Mouse (Mus musculus) liver, postnatal 0 days (tissue): ENCODE measurements at regions not wholly inside any gene's neighbourhood (a gene's known extent, or its start where the extent isn't known, plus 50 kb on each side); places are given as distances from the start of the nearest gene placed in this dataset.

Experiments
- ATAC-seq: fragments of 200-750 bp; cut with Nextera tagmentation; 2 replicates; pipeline ENCODE4 v1.8.0; 2017; ENCODE audit warnings: mild to moderate bottlenecking, moderate library complexity
- DNase-seq: peaks from one replicate; pipeline ENCODE4 v3.0.0-alpha.2; 2016
- H3K27ac ChIP-seq: fragments of 300-500 bp; sonication (generic); 2 replicates; pipeline ENCODE4 v1.5.1; 2014; ENCODE audit warnings: antibody characterized with exemption, moderate library complexity, mild to moderate bottlenecking, low read depth
- H3K27me3 ChIP-seq: fragments of 300-500 bp; sonication (generic); 2 replicates; pipeline ENCODE4 v1.6.1; 2014; ENCODE audit warnings: low read length, control low read depth, mixed read lengths; ENCODE audit not compliant: insufficient read depth
- H3K36me3 ChIP-seq: fragments of 300-500 bp; sonication (generic); replicated peaks from 2 replicates; pipeline ENCODE4 v1.6.1; 2014; ENCODE audit warnings: mild to moderate bottlenecking, control low read depth, low read length, moderate library complexity, mixed read lengths; ENCODE audit not compliant: insufficient read depth
- H3K4me1 ChIP-seq: fragments of 300-500 bp; sonication (generic); 2 replicates; pipeline ENCODE4 v1.6.1; 2014; ENCODE audit warnings: antibody characterized with exemption, mild to moderate bottlenecking, control low read depth; ENCODE audit not compliant: insufficient read depth
- H3K4me2 ChIP-seq: fragments of 300-500 bp; sonication (generic); 2 replicates; pipeline ENCODE4 v1.6.1; 2014; ENCODE audit warnings: low read depth, mild to moderate bottlenecking, low read length, moderate library complexity, mixed read lengths
- H3K4me3 ChIP-seq: fragments of 300-500 bp; sonication (generic); 2 replicates; pipeline ENCODE4 v1.5.1; 2014; ENCODE audit warnings: low read depth, low read length
- H3K9ac ChIP-seq: fragments of 300-500 bp; sonication (generic); replicated peaks from 2 replicates; pipeline ENCODE4 v1.6.1; 2014; ENCODE audit warnings: mild to moderate bottlenecking, moderate library complexity
- H3K9me3 ChIP-seq: fragments of 300-500 bp; sonication (generic); 2 replicates; pipeline ENCODE4 v1.6.1; 2016; ENCODE audit warnings: mild to moderate bottlenecking, control low read depth, low read length, mixed read lengths
- CTCF ChIP-seq: sonication (generic); IDR thresholded peaks from 2 replicates; pipeline ENCODE4 v1.5.1; 2016; ENCODE audit warnings: antibody characterized with exemption, low read depth
- EP300 ChIP-seq: IDR thresholded peaks from 2 replicates; pipeline ENCODE4 v1.6.1; 2016; ENCODE audit warnings: antibody characterized with exemption, low read depth, mild to moderate bottlenecking
- WGBS: fragments of 180-500 bp; shearing (Covaris S2); extraction: QIAGEN DNeasy Blood & Tissue Kit; methylation state at CpG from one replicate; pipeline ENCODE4 v1.1.7; 2014; ENCODE audit not compliant: insufficient replicate concordance; 5-methylcytosine and 5-hydroxymethylcytosine counted together

DNA sequence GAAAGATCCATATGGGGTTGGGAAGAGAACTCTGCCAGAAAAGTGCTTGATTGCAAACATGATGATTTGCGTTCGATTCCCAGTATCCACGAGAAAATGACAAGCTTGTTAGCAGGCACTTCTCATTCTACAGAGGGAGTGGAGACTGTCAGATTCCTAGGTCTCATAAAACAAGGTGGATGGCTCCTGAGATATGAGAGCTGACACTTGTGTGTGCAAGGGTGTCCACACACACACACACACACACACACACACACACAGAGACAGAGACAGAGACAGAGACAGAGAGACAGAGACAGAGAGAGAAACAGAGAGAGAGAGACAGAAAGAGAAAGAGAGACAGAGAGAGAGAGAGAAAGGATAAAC is 585.4 kb downstream of the Cdk5rap2 start:
- no peak for TF ChIP-seq CTCF
- no peak for TF ChIP-seq EP300
- WGBS = 58% methylated on average over 3 of the region's 3 CpGs
- H3K9me3 ChIP-seq = no peaks in the 10 kb centered on the region
- H3K27ac ChIP-seq = no peak overlapping the region
- no peaks in the 10 kb centered on the region for H3K4me1 ChIP-seq
- DNase-seq = no peak
- no peaks in the 10 kb centered on the region for H3K27me3 ChIP-seq
- no peak overlapping the region for H3K4me3 ChIP-seq
- no peak for ATAC-seq
- H3K9ac ChIP-seq = no peak overlapping the region
- H3K4me2 ChIP-seq = no peak overlapping the region
- H3K36me3 ChIP-seq = no peaks in the 10 kb centered on the region

DNA sequence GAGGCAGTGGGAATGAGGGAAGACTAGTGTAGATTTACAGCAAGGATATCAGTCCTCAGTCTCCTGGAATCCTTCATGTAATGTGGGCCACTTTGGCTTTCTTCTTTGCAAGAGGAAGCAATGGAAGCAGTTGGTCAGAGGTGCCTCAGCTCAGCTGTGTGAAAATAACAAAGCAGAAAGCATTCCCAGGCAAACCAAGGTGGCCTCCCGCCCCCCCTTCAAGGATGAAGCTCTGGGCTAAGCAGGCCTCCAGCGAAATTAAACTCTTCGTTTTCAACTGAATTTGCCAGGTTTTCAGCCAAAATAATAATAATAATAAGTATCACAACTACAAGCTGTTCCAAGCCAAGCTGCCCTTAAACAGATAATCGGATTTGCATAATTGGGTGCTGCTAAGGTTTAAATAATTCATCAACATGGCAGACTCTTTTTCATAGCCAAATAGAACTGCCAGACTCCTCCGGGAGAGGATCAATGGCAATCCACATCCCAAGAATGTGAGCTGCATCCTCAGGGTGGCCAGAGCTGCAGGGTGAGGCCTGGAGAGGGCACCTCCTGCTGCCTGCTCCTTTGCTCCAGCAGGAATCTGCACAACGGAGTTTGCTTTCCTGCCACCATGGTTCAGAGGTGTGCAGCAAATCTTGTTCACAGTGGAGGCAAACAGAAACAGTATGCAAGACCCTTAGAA is 585.9 kb downstream of the Cdk5rap2 start:
- DNase-seq (no peak), ATAC-seq (no peak)
- H3K4me3 ChIP-seq = no peak overlapping the region
- H3K27ac ChIP-seq = no peak overlapping the region
- H3K9me3 ChIP-seq = no peaks in the 10 kb centered on the region
- H3K9ac ChIP-seq = no peak overlapping the region
- 46% methylated on average over 6 of the region's 6 CpGs for WGBS
- no peaks in the 10 kb centered on the region for H3K36me3 ChIP-seq
- TF ChIP-seq EP300 = no peak
- no peaks in the 10 kb centered on the region for H3K27me3 ChIP-seq
- no peaks in the 10 kb centered on the region for H3K4me1 ChIP-seq
- no peak overlapping the region for H3K4me2 ChIP-seq

DNA sequence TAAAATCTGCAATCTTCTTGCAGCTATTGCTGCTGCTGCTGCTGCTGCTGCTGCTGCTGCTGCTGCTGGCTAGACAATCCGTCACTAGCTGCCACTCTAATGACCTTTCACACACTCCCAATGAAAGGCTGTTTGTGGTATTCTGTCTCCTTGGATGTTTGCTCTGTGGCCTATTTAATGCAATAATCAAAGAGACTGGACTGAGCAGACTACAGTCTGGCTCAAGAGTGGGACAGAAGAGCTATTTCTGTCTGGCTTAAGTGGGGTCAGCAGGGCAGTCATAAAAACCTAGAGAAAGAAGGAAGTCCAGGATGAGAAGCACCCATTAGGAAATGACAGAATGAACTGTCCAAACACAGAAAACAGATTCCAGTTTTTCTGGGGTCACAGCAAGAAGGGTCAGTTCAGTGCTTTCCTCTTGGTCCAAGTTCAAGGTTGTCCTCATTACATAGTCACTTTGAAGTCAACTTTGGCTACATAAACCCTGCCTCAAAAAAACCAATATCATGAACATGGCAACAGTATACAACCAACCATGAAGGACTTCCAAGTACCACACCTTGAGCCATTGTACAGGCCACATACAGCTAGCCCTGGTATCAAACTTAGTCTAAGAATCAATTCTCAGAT is 586.8 kb downstream of the Cdk5rap2 start:
- no peaks in the 10 kb centered on the region for H3K36me3 ChIP-seq
- no peaks in the 10 kb centered on the region for H3K9me3 ChIP-seq
- no peak overlapping the region for H3K9ac ChIP-seq
- 32% methylated on average over 1 of the region's 1 CpGs for WGBS
- H3K27me3 ChIP-seq = no peaks in the 10 kb centered on the region
- ATAC-seq = peak; percentile 93
- no peak overlapping the region for H3K4me3 ChIP-seq
- no peak for TF ChIP-seq CTCF
- no peak for TF ChIP-seq EP300
- H3K4me1 ChIP-seq = no peaks in the 10 kb centered on the region
- H3K27ac ChIP-seq = no peak overlapping the region
- peak; percentile 13 for DNase-seq
- H3K4me2 ChIP-seq = no peak overlapping the region

DNA sequence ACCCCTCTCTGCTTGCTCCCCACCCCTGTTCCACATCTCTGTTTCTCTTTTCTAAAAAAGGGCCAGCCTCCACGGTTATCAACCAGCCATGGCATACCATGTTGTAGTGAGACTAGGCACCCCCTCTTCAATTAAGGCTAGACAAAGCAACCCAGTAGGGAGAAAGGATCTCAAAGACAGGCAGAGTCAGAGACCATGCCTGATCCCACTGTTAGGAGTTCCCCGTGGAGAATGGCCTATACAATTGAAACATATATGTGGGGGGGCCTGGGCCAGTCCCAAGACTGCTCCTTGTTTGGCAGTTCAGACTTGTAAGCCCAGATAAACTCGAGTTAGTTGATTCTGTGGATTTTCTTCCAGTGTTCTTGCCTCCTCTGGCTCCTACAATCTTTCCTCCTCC is 591.4 kb downstream of the Cdk5rap2 start:
- no peaks in the 10 kb centered on the region for H3K27me3 ChIP-seq
- 34% methylated on average over 3 of the region's 3 CpGs for WGBS
- ATAC-seq = no peak

DNA sequence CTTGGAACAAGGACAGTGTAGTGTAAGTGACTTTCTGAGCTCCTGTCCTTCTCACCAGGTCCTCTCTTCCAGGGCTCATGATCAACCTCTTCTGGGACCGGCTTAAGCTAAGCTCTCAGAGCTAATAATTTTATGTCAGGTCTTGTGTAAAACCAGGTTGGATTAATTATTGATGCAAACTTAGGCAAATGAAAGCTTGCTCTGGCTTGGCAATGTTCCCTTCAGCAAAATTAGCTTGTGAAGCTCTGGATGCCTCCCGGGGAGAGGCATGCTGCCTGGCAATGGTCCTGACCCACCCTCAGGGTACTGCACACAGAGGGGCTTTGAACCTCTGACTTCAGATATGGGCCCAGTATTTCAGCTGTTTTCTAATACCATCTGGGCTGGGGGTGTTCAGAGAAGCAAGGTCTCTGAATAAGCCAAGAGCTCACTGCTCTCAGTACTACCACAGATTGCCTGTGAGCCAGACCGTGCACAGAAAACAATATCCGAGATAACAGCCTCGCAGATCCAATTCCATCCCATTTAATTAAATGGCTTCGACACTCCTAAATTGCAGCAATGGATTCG is 624.7 kb downstream of the Cdk5rap2 start:
- ATAC-seq (no peak), DNase-seq (no peak)
- no peaks in the 10 kb centered on the region for H3K9me3 ChIP-seq
- no peak overlapping the region for H3K4me3 ChIP-seq
- H3K27ac ChIP-seq = no peak overlapping the region
- no peak overlapping the region for H3K4me2 ChIP-seq
- H3K36me3 ChIP-seq = no peaks in the 10 kb centered on the region
- H3K27me3 ChIP-seq = no peaks in the 10 kb centered on the region
- TF ChIP-seq CTCF (no peak), EP300 (no peak)
- H3K9ac ChIP-seq = no peak overlapping the region
- H3K4me1 ChIP-seq = no peaks in the 10 kb centered on the region
- WGBS = 72% methylated on average over 7 of the region's 7 CpGs

More for the DNA sequence above, 591.4 kb downstream of the Cdk5rap2 start:
- H3K4me3 ChIP-seq = no peak overlapping the region
- H3K36me3 ChIP-seq = no peaks in the 10 kb centered on the region
- TF ChIP-seq EP300 (no peak), CTCF (no peak)
- H3K9ac ChIP-seq = no peak overlapping the region
- no peak for DNase-seq
- H3K9me3 ChIP-seq = no peaks in the 10 kb centered on the region
- no peaks in the 10 kb centered on the region for H3K4me1 ChIP-seq
- no peak overlapping the region for H3K27ac ChIP-seq
- H3K4me2 ChIP-seq = no peak overlapping the region

DNA sequence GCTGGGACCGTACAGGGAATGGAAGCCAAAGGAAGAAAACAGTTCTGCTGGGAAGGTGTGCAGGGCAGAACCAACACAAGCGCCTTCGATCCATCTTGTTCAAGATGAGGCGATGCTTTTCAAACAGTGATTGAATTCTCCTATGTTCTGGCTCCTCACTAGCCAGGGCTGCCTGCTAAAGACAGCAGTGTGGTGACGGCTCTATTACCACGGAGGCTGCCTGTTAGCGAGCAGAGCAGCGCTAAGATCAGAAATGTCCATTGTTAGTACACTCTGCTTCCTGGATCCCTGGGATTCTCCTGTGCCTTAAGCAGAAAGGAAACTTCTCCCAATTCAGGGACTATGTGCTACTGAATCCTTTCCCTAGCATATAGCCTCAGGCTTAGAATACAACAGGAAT is 629.0 kb downstream of the Cdk5rap2 start:
- H3K4me2 ChIP-seq = no peak overlapping the region
- H3K27me3 ChIP-seq = no peaks in the 10 kb centered on the region
- no peak overlapping the region for H3K9ac ChIP-seq
- ATAC-seq (no peak), DNase-seq (no peak)
- WGBS = 75% methylated on average over 8 of the region's 8 CpGs
- H3K4me1 ChIP-seq = no peaks in the 10 kb centered on the region
- H3K36me3 ChIP-seq = no peaks in the 10 kb centered on the region
- H3K9me3 ChIP-seq = no peaks in the 10 kb centered on the region
- no peak overlapping the region for H3K4me3 ChIP-seq
- TF ChIP-seq CTCF (no peak), EP300 (no peak)
- H3K27ac ChIP-seq = no peak overlapping the region
